Mouse (Mus musculus): ENCODE data around the gene Mrln. TPM values are rescaled to one million over a fixed set of nuclear protein-coding genes. Genes with fewer than 3 reads are reported as not detected.

Mrln gene
- polyA plus RNA-seq, 1 experiment: 32.8 TPM

DNA sequence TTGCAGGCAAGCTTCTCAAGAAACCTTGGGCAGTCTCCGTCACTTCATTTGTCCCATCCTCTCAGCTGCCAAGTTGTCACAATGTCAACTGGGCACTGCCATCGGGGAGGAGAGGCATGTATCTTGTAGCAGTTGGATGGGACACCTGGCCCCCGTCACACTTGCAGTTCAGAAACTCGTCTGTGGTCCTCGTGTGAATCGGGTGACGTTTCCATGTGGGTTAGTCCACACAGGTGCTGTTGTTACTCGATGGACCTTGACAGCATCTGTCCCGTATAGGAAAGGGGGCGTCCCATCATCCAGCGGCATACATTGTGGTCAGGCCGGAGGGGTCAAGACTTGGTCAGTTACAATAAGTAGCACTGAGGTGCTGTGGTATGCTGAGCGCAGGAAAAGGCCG is 43.0 kb upstream of the Mrln start:
- Histone ChIP-seq H3K4me3 (no peak overlapping the region), H3K79me2 (ENCODE audit: control insufficient read depth, insufficient read depth) (no peaks in the 10 kb centered on the region), H3K36me3 (ENCODE audit: control insufficient read depth, insufficient read depth) (peaks cover 7% of the 10 kb centered on the region), H3K27me3 (ENCODE audit: control insufficient read depth, insufficient read depth, insufficient read length) (no peaks in the 10 kb centered on the region), H3K4me2 (ENCODE audit: low read depth) (no peak overlapping the region), H3ac (ENCODE audit: control insufficient read depth, insufficient read length) (no peak overlapping the region)
- TF ChIP-seq USF1 (IDR thresholded peaks at IDR 0.05; ENCODE audit: low read depth) (no peak), TCF12 (IDR thresholded peaks at IDR 0.05; ENCODE audit: insufficient read depth, poor library complexity, severe bottlenecking) (no peak), MYOG (IDR thresholded peaks at IDR 0.05; ENCODE audit: control insufficient read depth in 1 of 3, insufficient read depth in 1 of 3, insufficient read length in 2 of 3, low read depth in 2 of 3) (no peak), TCF3 (IDR thresholded peaks at IDR 0.05; ENCODE audit: insufficient read length, low read depth) (no peak), REST (IDR thresholded peaks at IDR 0.05; ENCODE audit: insufficient read depth, insufficient read length) (no peak), MAX (IDR thresholded peaks at IDR 0.05; ENCODE audit: low read depth) (no peak), POLR2AphosphoS2 (IDR thresholded peaks at IDR 0.05; ENCODE audit: insufficient read length, low read depth) (no peak), CEBPB (IDR thresholded peaks at IDR 0.05; ENCODE audit: insufficient read depth, poor library complexity, severe bottlenecking) (no peak), MYOD1 (IDR thresholded peaks at IDR 0.05; ENCODE audit: control insufficient read depth in 1 of 3, insufficient read length in 2 of 3, low read depth in 2 of 3) (no peak), SRF (IDR thresholded peaks at IDR 0.05; ENCODE audit: control insufficient read depth, insufficient read length, low read depth) (no peak), E2F4 (IDR thresholded peaks at IDR 0.05; ENCODE audit: insufficient read depth) (no peak), POLR2A (IDR thresholded peaks at IDR 0.05; ENCODE audit: insufficient read length, low read depth) (no peak)

GRCm38 (mm10) chr10:70163681-70164080 is 40.8 kb upstream of the Mrln start:
- Histone ChIP-seq H3K4me3 (no peak overlapping the region), H3K4me2 (ENCODE audit: low read depth) (no peak overlapping the region), H3K79me2 (ENCODE audit: control insufficient read depth, insufficient read depth) (no peaks in the 10 kb centered on the region), H3K36me3 (ENCODE audit: control insufficient read depth, insufficient read depth) (no peaks in the 10 kb centered on the region), H3K27me3 (ENCODE audit: control insufficient read depth, insufficient read depth, insufficient read length) (no peaks in the 10 kb centered on the region), H3ac (ENCODE audit: control insufficient read depth, insufficient read length) (no peak overlapping the region)
- TF ChIP-seq MYOG (IDR thresholded peaks at IDR 0.05; ENCODE audit: control insufficient read depth in 1 of 3, insufficient read depth in 1 of 3, insufficient read length in 2 of 3, low read depth in 2 of 3) (no peak), CEBPB (IDR thresholded peaks at IDR 0.05; ENCODE audit: insufficient read depth, poor library complexity, severe bottlenecking) (no peak), E2F4 (IDR thresholded peaks at IDR 0.05; ENCODE audit: insufficient read depth) (no peak), TCF12 (IDR thresholded peaks at IDR 0.05; ENCODE audit: insufficient read depth, poor library complexity, severe bottlenecking) (no peak), POLR2A (IDR thresholded peaks at IDR 0.05; ENCODE audit: insufficient read length, low read depth) (no peak), MAX (IDR thresholded peaks at IDR 0.05; ENCODE audit: low read depth) (no peak), USF1 (IDR thresholded peaks at IDR 0.05; ENCODE audit: low read depth) (no peak), TCF3 (IDR thresholded peaks at IDR 0.05; ENCODE audit: insufficient read length, low read depth) (no peak)

DNA sequence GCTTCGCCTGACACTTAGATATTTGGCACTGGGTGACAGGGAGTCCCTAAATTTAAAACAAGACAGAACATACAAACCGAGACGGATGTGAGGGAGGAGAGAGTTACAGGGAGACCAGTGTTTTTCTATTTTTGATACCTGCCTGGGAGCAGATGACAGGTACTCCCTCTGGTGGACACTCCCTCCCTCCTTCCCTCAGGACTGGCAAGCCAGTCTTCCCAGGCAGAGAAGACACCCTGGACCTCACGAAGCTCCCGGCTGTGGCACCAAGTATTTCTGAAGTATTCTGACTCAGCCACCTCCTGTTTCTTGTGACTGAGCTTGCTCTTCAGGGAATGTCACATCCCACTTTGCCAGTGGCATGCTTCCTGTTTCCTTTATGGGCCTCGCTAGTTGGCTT is 38.6 kb upstream of the Mrln start:
- no peak overlapping the region for H3K4me3 ChIP-seq
- no peaks in the 10 kb centered on the region for H3K79me2 ChIP-seq (ENCODE audit: control insufficient read depth, insufficient read depth)
- peaks cover 4% of the 10 kb centered on the region for H3K36me3 ChIP-seq (ENCODE audit: control insufficient read depth, insufficient read depth)
- H3ac ChIP-seq (ENCODE audit: control insufficient read depth, insufficient read length): no peak overlapping the region
- H3K27me3 ChIP-seq (ENCODE audit: control insufficient read depth, insufficient read depth, insufficient read length): no peaks in the 10 kb centered on the region
- TF ChIP-seq TCF3 (IDR thresholded peaks at IDR 0.05; ENCODE audit: insufficient read length, low read depth) (no peak), POLR2AphosphoS2 (IDR thresholded peaks at IDR 0.05; ENCODE audit: insufficient read length, low read depth) (no peak), MAX (IDR thresholded peaks at IDR 0.05; ENCODE audit: low read depth) (no peak), MYOG (IDR thresholded peaks at IDR 0.05; ENCODE audit: control insufficient read depth in 1 of 3, insufficient read depth in 1 of 3, insufficient read length in 2 of 3, low read depth in 2 of 3) (no peak), REST (IDR thresholded peaks at IDR 0.05; ENCODE audit: insufficient read depth, insufficient read length) (no peak), MYOD1 (IDR thresholded peaks at IDR 0.05; ENCODE audit: control insufficient read depth in 1 of 3, insufficient read length in 2 of 3, low read depth in 2 of 3) (no peak), USF1 (IDR thresholded peaks at IDR 0.05; ENCODE audit: low read depth) (no peak), POLR2A (IDR thresholded peaks at IDR 0.05; ENCODE audit: insufficient read length, low read depth) (no peak), E2F4 (IDR thresholded peaks at IDR 0.05; ENCODE audit: insufficient read depth) (no peak), CEBPB (IDR thresholded peaks at IDR 0.05; ENCODE audit: insufficient read depth, poor library complexity, severe bottlenecking) (no peak), TCF12 (IDR thresholded peaks at IDR 0.05; ENCODE audit: insufficient read depth, poor library complexity, severe bottlenecking) (no peak), SRF (IDR thresholded peaks at IDR 0.05; ENCODE audit: control insufficient read depth, insufficient read length, low read depth) (no peak)
- H3K4me2 ChIP-seq (ENCODE audit: low read depth): no peak overlapping the region

- Histone ChIP-seq H3K4me2 (ENCODE audit: low read depth) (no peak overlapping the region), H3ac (ENCODE audit: control insufficient read depth, insufficient read length) (no peak overlapping the region), H3K36me3 (ENCODE audit: control insufficient read depth, insufficient read depth) (peaks cover 5% of the 10 kb centered on the region), H3K79me2 (ENCODE audit: control insufficient read depth, insufficient read depth) (no peaks in the 10 kb centered on the region), H3K4me3 (no peak overlapping the region), H3K27me3 (ENCODE audit: control insufficient read depth, insufficient read depth, insufficient read length) (no peaks in the 10 kb centered on the region)
- TF ChIP-seq CEBPB (IDR thresholded peaks at IDR 0.05; ENCODE audit: insufficient read depth, poor library complexity, severe bottlenecking): no peak
- no peak for TF ChIP-seq REST (IDR thresholded peaks at IDR 0.05; ENCODE audit: insufficient read depth, insufficient read length)
- TF ChIP-seq SRF (IDR thresholded peaks at IDR 0.05; ENCODE audit: control insufficient read depth, insufficient read length, low read depth): no peak
- no peak for TF ChIP-seq MAX (IDR thresholded peaks at IDR 0.05; ENCODE audit: low read depth)
- TF ChIP-seq MYOG (IDR thresholded peaks at IDR 0.05; ENCODE audit: control insufficient read depth in 1 of 3, insufficient read depth in 1 of 3, insufficient read length in 2 of 3, low read depth in 2 of 3): no peak
- TF ChIP-seq E2F4 (IDR thresholded peaks at IDR 0.05; ENCODE audit: insufficient read depth): no peak
- no peak for TF ChIP-seq TCF12 (IDR thresholded peaks at IDR 0.05; ENCODE audit: insufficient read depth, poor library complexity, severe bottlenecking)
- TF ChIP-seq POLR2A (IDR thresholded peaks at IDR 0.05; ENCODE audit: insufficient read length, low read depth): no peak
- no peak for TF ChIP-seq USF1 (IDR thresholded peaks at IDR 0.05; ENCODE audit: low read depth)
- TF ChIP-seq MYOD1 (IDR thresholded peaks at IDR 0.05; ENCODE audit: control insufficient read depth in 1 of 3, insufficient read length in 2 of 3, low read depth in 2 of 3): no peak
- no peak for TF ChIP-seq TCF3 (IDR thresholded peaks at IDR 0.05; ENCODE audit: insufficient read length, low read depth)
Observed at GRCm38 (mm10) chr10:70166427-70166826, 38.0 kb upstream of the Mrln start.

Measured in myocyte (in vitro differentiated cells).